Mouse (Mus musculus) heart, adult 2 months (tissue): ENCODE results near the gene Tep1.

Experiments
- CTCF ChIP-seq: fragments of 200-600 bp; IDR thresholded peaks from 2 replicates; pipeline ENCODE4 v1.8.1; 2022; ENCODE audit warnings: antibody characterized with exemption, mild to moderate bottlenecking, moderate library complexity
- EP300 ChIP-seq: fragments of 200-500 bp; IDR thresholded peaks from 2 replicates; pipeline ENCODE4 v1.6.1; 2011; ENCODE audit warnings: low read depth, low read length, control low read depth; ENCODE audit not compliant: insufficient read depth
- POLR2A ChIP-seq: fragments of 200-500 bp; IDR thresholded peaks from 2 replicates; pipeline ENCODE4 v1.6.1; 2011; ENCODE audit warnings: mild to moderate bottlenecking, low read depth, low read length, control low read depth; ENCODE audit not compliant: insufficient read depth

DNA sequence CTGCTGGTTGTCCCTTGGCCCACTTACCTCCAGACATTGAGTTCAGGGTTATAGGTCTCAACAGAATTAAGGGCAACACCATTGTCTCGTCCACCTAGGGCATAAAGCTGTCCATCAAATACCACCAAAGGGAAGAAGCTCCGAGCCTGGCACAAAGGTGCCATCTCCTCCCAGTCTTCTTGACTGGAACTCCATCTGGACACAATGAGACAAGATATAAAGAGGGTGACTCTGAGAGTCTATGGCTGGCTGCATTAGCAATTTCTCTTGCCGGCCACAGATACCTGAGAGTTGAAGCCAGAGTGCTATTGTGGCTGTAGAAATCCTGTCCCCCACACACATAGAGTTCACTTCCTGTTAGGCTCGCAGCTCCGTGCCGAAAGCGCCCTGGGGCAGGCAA, 21.7 kb upstream of the Tep1 start:
- TF ChIP-seq POLR2A (no peak), CTCF (no peak), EP300 (no peak)
